Mouse (Mus musculus) common myeloid progenitor, adult 5-6 weeks (primary cell): ENCODE measurements around the gene Ctdspl. TPM values are rescaled to one million over a fixed set of nuclear protein-coding genes. Genes with fewer than 3 reads are reported as not detected.

Experiments used
- ATAC-seq: replicated peaks from 2 replicates; pipeline ENCODE4 v1.8.0; 2016; ENCODE audit warnings: low read depth, mild to moderate bottlenecking, moderate TSS enrichment, inconsistent platforms; ENCODE audit not compliant: poor library complexity, severe bottlenecking
- total RNA-seq: library from RNA; stranded (forward); fragments of 200-1000, 187-1606 nt; gene quantifications from 2 replicates; pipeline ENCODE4 v1.2.3, GENCODE M21; 2017

The Ctdspl gene
- total RNA-seq, 1 experiment from 2014 or later, result 7.8 TPM

- no peak for ATAC-seq
These were observed 90.7 kb downstream of the Ctdspl start for GRCm38 (mm10) chr9:119016785-119017507.

GRCm38 (mm10) chr9:119021731-119022130, 95.5 kb downstream of the Ctdspl start:
- no peak for ATAC-seq

GRCm38 (mm10) chr9:119025263-119025662, 99.0 kb downstream of the Ctdspl start:
- ATAC-seq, result no peak

- ATAC-seq, result no peak
These were observed 99.6 kb downstream of the Ctdspl start for GRCm38 (mm10) chr9:119025832-119026331.

- no peak for ATAC-seq
These were observed 101.1 kb downstream of the Ctdspl start for GRCm38 (mm10) chr9:119027337-119027736.

GRCm38 (mm10) chr9:119028226-119029195, 102.3 kb downstream of the Ctdspl start:
- no peak for ATAC-seq

GRCm38 (mm10) chr9:119029568-119029967, 103.3 kb downstream of the Ctdspl start:
- ATAC-seq, result peak; percentile 68; the same call in 1 of the 2 replicates

- no peak for ATAC-seq
These were observed 104.8 kb downstream of the Ctdspl start for GRCm38 (mm10) chr9:119031038-119031437.

- no peak for ATAC-seq
These were observed 105.5 kb downstream of the Ctdspl start for GRCm38 (mm10) chr9:119031772-119032171.

GRCm38 (mm10) chr9:119032538-119032937, 106.3 kb downstream of the Ctdspl start:
- no peak for ATAC-seq

- no peak for ATAC-seq
These were observed 107.1 kb downstream of the Ctdspl start for GRCm38 (mm10) chr9:119033111-119033921.

- ATAC-seq, result no peak
These were observed 107.8 kb downstream of the Ctdspl start for GRCm38 (mm10) chr9:119034069-119034468.

GRCm38 (mm10) chr9:119034676-119035665, 108.7 kb downstream of the Ctdspl start:
- no peak for ATAC-seq

- peak; percentile 88 for ATAC-seq
These were observed 109.6 kb downstream of the Ctdspl start for GRCm38 (mm10) chr9:119035836-119036235.

- ATAC-seq, result peak; percentile 30; the same call in 1 of the 2 replicates
These were observed 111.0 kb downstream of the Ctdspl start for GRCm38 (mm10) chr9:119037076-119037730.

GRCm38 (mm10) chr9:119038574-119038973, 112.3 kb downstream of the Ctdspl start:
- no peak for ATAC-seq

GRCm38 (mm10) chr9:119040101-119040775, 114.0 kb downstream of the Ctdspl start:
- ATAC-seq, result no peak
